Mouse (Mus musculus): Measurements from ENCODE around the gene F2rl1. TPM values are rescaled to one million over a fixed set of nuclear protein-coding genes. Genes with fewer than 3 reads are reported as not detected.

The F2rl1 gene
- 12.6 and 18.4 TPM in 2 replicates for polyA plus RNA-seq (2012; rRNA removed; ENCODE audit: low replicate concordance)

DNA sequence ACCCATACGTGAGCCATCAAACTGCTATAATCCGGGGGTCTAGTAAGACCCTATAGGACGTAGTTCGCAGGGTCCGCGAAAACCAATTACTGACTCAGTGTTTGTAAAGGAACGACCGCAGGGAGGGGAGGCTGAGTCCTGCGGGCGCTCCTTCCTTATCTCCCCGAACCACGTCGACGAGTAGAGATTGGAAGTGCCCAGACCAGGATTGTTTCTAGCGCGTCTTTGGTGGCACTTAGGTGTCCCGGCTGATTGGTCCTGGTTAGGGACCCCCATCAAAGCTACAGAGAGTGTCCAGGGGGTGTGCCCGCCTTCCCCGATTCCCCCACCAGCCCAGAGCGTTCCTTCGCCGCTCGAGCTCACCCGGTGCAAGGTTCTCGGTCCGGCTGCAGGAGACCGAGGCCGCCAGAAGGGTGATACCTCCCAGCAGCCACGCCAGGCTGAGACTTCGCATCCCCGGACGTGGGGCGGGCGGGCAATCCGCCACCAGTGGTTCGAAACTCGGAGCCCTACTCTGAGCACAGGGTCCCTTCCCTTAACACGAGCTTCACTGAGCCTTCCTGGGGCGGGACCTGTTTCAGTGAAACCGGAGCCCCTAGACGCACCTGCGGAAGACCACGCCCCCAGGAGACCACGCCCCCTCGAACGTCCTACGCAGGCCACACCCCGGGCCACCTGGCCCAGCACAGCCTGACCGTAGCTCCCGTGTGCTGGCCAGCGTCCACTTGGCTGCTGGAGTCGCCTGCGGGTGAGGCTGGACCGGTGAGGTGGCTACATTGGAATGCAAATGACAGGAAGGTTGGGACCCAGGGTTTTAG is at the start of gene F2rl1:
TSS of gene F2rl1 (minus strand) at position 554 of the 818 bp plus-strand sequence.

DNA sequence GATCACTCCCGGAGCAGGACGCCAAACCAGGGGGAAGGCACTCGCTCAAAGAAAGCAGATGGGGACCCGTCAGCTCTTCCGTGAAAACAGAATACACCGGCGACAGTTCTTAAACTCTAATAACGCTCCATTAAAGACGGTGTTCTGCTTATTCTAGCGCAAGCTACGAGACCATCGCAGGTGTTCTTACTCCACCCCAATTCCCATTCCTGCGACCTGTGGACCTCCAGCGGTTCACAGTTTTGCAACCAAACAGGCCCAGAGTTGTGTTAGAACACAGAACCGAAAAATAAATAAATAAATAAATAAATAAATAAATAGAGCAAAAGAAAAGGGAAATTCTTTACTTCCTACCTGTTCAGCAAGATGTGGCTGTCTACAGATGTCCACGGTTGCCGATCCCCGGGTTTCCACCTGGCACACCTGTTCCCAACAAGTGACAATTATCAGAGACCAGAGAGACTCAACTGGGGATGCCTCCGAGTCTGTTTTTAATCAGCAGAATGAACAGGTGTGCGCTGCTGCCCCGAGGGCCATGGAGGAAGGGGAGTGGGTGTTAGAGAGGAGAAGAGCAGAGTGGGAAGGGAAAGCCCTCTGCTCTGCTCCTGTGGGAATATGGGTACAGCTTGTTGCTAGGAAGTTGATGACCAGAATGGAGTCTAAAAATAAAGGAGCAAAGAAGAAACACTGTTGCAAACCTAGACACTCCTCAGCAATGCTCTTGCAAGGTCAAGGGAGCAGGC is 46.2 kb downstream of the F2rl1 start, which contains the start of gene S100z:
TSS of gene S100z (minus strand) at position 51 of the 743 bp plus-strand sequence.

Other genes with a start within 250 kb of the F2rl1 start
- gene Zbed3, start 201.6 kb downstream of the F2rl1 start, polyA plus RNA-seq (2012; rRNA removed; ENCODE audit: low replicate concordance): 8.0 and 16.2 TPM in 2 replicates
- gene Aggf1, start 149.9 kb downstream of the F2rl1 start, polyA plus RNA-seq (2012; rRNA removed; ENCODE audit: low replicate concordance): 14.3 and 15.8 TPM in 2 replicates
- not detected in 2 replicates for gene Crhbp, start 80.3 kb downstream of the F2rl1 start, polyA plus RNA-seq (2012; rRNA removed; ENCODE audit: low replicate concordance)
- not detected in 2 replicates for gene S100z, start 46.5 kb downstream of the F2rl1 start, polyA plus RNA-seq (2012; rRNA removed; ENCODE audit: low replicate concordance)
- gene F2r, start 93.3 kb upstream of the F2rl1 start, polyA plus RNA-seq (2012; rRNA removed; ENCODE audit: low replicate concordance): 8.5 and 9.8 TPM in 2 replicates
- gene F2rl2, start 171.6 kb upstream of the F2rl1 start, polyA plus RNA-seq (2012; rRNA removed; ENCODE audit: low replicate concordance): 0.09 and 0.18 TPM in 2 replicates